Mouse (Mus musculus) hindbrain, embryonic 12.5 days (tissue): ENCODE results near the gene Olfr1131. TPM values are rescaled to one million over a fixed set of nuclear protein-coding genes. Genes with fewer than 3 reads are reported as not detected.
"Not testable (repeated sequence)": the region's sequence is repeated elsewhere in the genome, so short reads cannot be mapped to it uniquely, and the experiment has no call there.

Experiments
- ATAC-seq: fragments of 200-750 bp; cut with Nextera tagmentation; 2 replicates; pipeline ENCODE4 v1.8.0; 2017; ENCODE audit warnings: moderate TSS enrichment; ENCODE audit not compliant: low FRiP score
- H3K27ac ChIP-seq: fragments of 300-500 bp; sonication (generic); 2 replicates; pipeline ENCODE4 v1.5.1; 2016; ENCODE audit warnings: mild to moderate bottlenecking
- H3K27me3 ChIP-seq: fragments of 300-500 bp; sonication (generic); 2 replicates; pipeline ENCODE4 v1.6.1; 2016; ENCODE audit warnings: mild to moderate bottlenecking
- H3K36me3 ChIP-seq: fragments of 300-500 bp; sonication (generic); 2 replicates; pipeline ENCODE4 v1.6.1; 2016; ENCODE audit warnings: mild to moderate bottlenecking
- H3K4me1 ChIP-seq: fragments of 300-500 bp; sonication (generic); 2 replicates; pipeline ENCODE4 v1.6.1; 2016
- H3K4me2 ChIP-seq: fragments of 300-500 bp; sonication (generic); replicated peaks from 2 replicates; pipeline ENCODE4 v1.6.1; 2016; ENCODE audit warnings: mild to moderate bottlenecking
- H3K4me3 ChIP-seq: fragments of 300-500 bp; sonication (generic); 2 replicates; pipeline ENCODE4 v1.5.1; 2016; ENCODE audit warnings: mild to moderate bottlenecking
- H3K9ac ChIP-seq: fragments of 300-500 bp; sonication (generic); 2 replicates; pipeline ENCODE4 v1.6.1; 2016; ENCODE audit warnings: mild to moderate bottlenecking, moderate library complexity
- H3K9me3 ChIP-seq: fragments of 300-500 bp; sonication (generic); replicated peaks from 2 replicates; pipeline ENCODE4 v1.6.1; 2016; ENCODE audit warnings: mild to moderate bottlenecking
- WGBS: fragments of 180-500 bp; shearing (Covaris S2); methylation state at CpG from one replicate; pipeline ENCODE4 v1.1.7; 2016; 5-methylcytosine and 5-hydroxymethylcytosine counted together
- polyA plus RNA-seq: library from polyadenylated mRNA; unstranded; fragments of >200 nt; fragmentation: Nextera tagmentation; extraction: Ambion mirVana; gene quantifications from 2 replicates; pipeline ENCODE4 v1.2.1, GENCODE M21; 2016

Gene Olfr1131
- polyA plus RNA-seq: not detected in 2 replicates

GRCm38 (mm10) chr2:87626804-87627203, at the start of gene Olfr1131:
TSS of gene Olfr1131 (plus strand) at chr2:87627104.
- Histone ChIP-seq H3K27ac (no peak within 1 kb of the TSS), H3K4me3 (no peak within 1 kb of the TSS), H3K4me1 (no peaks in the 10 kb centered on the region), H3K9me3 (no peaks in the 10 kb centered on the region), H3K27me3 (no peaks in the 10 kb centered on the region), H3K9ac (no peak within 1 kb of the TSS), H3K36me3 (no peaks in the 10 kb centered on the region), H3K4me2 (no peak within 1 kb of the TSS)
- no peak for ATAC-seq
- WGBS: 69% methylated on average over 3 of the region's 3 CpGs

- H3K4me1 ChIP-seq, H3K27ac ChIP-seq, H3K4me3 ChIP-seq, H3K9me3 ChIP-seq, H3K9ac ChIP-seq, H3K27me3 ChIP-seq, H3K36me3 ChIP-seq, H3K4me2 ChIP-seq, ATAC-seq: not testable (repeated sequence)
Observed at GRCm38 (mm10) chr2:87605912-87606311, 21.0 kb upstream of the Olfr1131 start, which contains the start of gene Olfr1130. TSS of gene Olfr1130 (plus strand) at chr2:87606212.

- Histone ChIP-seq H3K4me2 (no peak within 1 kb of the TSS), H3K36me3 (no peaks in the 10 kb centered on the region), H3K9me3 (no peaks in the 10 kb centered on the region), H3K4me3 (no peak within 1 kb of the TSS), H3K9ac (no peak within 1 kb of the TSS), H3K4me1 (no peaks in the 10 kb centered on the region), H3K27ac (no peak within 1 kb of the TSS), H3K27me3 (no peaks in the 10 kb centered on the region)
- ATAC-seq: no peak
Observed at GRCm38 (mm10) chr2:87637435-87637834, 10.5 kb downstream of the Olfr1131 start, which contains the start of gene Olfr1132. TSS of gene Olfr1132 (minus strand) at chr2:87637535.

GRCm38 (mm10) chr2:87642441-87642840, 15.5 kb downstream of the Olfr1131 start:
- Histone ChIP-seq H3K27ac (no peak overlapping the region), H3K4me1 (no peaks in the 10 kb centered on the region), H3K36me3 (no peaks in the 10 kb centered on the region), H3K9ac (no peak overlapping the region), H3K4me3 (no peak overlapping the region), H3K4me2 (no peak overlapping the region), H3K27me3 (no peaks in the 10 kb centered on the region), H3K9me3 (no peaks in the 10 kb centered on the region)
- no peak for ATAC-seq

- no peak within 1 kb of the TSS for H3K4me2 ChIP-seq
- no peak for ATAC-seq
- H3K27ac ChIP-seq: no peak within 1 kb of the TSS
- no peak within 1 kb of the TSS for H3K4me3 ChIP-seq
- H3K9ac ChIP-seq: no peak within 1 kb of the TSS
- no peaks in the 10 kb centered on the region for H3K9me3 ChIP-seq
- H3K36me3 ChIP-seq: no peaks in the 10 kb centered on the region
- H3K27me3 ChIP-seq: no peaks in the 10 kb centered on the region
- no peaks in the 10 kb centered on the region for H3K4me1 ChIP-seq
Observed at GRCm38 (mm10) chr2:87647274-87647673, 20.4 kb downstream of the Olfr1131 start, which contains the start of gene Olfr1133. TSS of gene Olfr1133 (minus strand) at chr2:87647374.

- Histone ChIP-seq H3K4me2 (no peak within 1 kb of the TSS), H3K27me3 (no peaks in the 10 kb centered on the region), H3K36me3 (no peaks in the 10 kb centered on the region), H3K4me1 (no peaks in the 10 kb centered on the region), H3K27ac (no peak within 1 kb of the TSS), H3K4me3 (no peak within 1 kb of the TSS), H3K9ac (no peak within 1 kb of the TSS), H3K9me3 (no peaks in the 10 kb centered on the region)
- no peak for ATAC-seq
- WGBS: 82% methylated on average over 2 of the region's 2 CpGs
Observed at GRCm38 (mm10) chr2:87658360-87658759, 31.5 kb downstream of the Olfr1131 start, which contains the start of gene Olfr1134. TSS of gene Olfr1134 (minus strand) at chr2:87658460.

GRCm38 (mm10) chr2:87673564-87673963, 46.7 kb downstream of the Olfr1131 start, which contains the start of gene Olfr1135:
TSS of gene Olfr1135 (minus strand) at chr2:87673664.
- H3K4me3 ChIP-seq: no peak within 1 kb of the TSS
- no peaks in the 10 kb centered on the region for H3K36me3 ChIP-seq
- no peaks in the 10 kb centered on the region for H3K27me3 ChIP-seq
- H3K4me2 ChIP-seq: no peak within 1 kb of the TSS
- H3K27ac ChIP-seq: no peak within 1 kb of the TSS
- no peaks in the 10 kb centered on the region for H3K9me3 ChIP-seq
- WGBS: 24% methylated on average over 1 of the region's 1 CpGs
- ATAC-seq: no peak
- no peak within 1 kb of the TSS for H3K9ac ChIP-seq
- no peaks in the 10 kb centered on the region for H3K4me1 ChIP-seq

Other genes starting within 250 kb of the Olfr1131 start
- not detected in 2 replicates for gene Olfr1122, start 241.3 kb upstream of the Olfr1131 start, polyA plus RNA-seq
- not detected in 2 replicates for gene Olfr1123, start 210.5 kb upstream of the Olfr1131 start, polyA plus RNA-seq
- gene Olfr1124, start 196.8 kb upstream of the Olfr1131 start, polyA plus RNA-seq: 0.12 TPM in 1 of 2 replicates, not detected in the other
- gene Olfr1126, start 173.1 kb upstream of the Olfr1131 start, polyA plus RNA-seq: not detected in 2 replicates
- not detected in 2 replicates for gene Pramel7, start 130.0 kb upstream of the Olfr1131 start, polyA plus RNA-seq
- not detected in 2 replicates for gene Pramel6, start 120.5 kb upstream of the Olfr1131 start, polyA plus RNA-seq
- not detected in 2 replicates for gene Olfr153, start 95.3 kb upstream of the Olfr1131 start, polyA plus RNA-seq
- not detected in 2 replicates for gene Olfr1128, start 81.6 kb upstream of the Olfr1131 start, polyA plus RNA-seq
- gene Olfr1129, start 53.2 kb upstream of the Olfr1131 start, polyA plus RNA-seq: not detected in 2 replicates
- not detected in 2 replicates for gene Olfr1130, start 20.9 kb upstream of the Olfr1131 start, polyA plus RNA-seq
- gene Olfr1132, start 10.4 kb downstream of the Olfr1131 start, polyA plus RNA-seq: not detected in 2 replicates
- gene Olfr1133, start 20.3 kb downstream of the Olfr1131 start, polyA plus RNA-seq: not detected in 2 replicates
- not detected in 2 replicates for gene Olfr1134, start 31.4 kb downstream of the Olfr1131 start, polyA plus RNA-seq
- not detected in 2 replicates for gene Olfr1135, start 46.6 kb downstream of the Olfr1131 start, polyA plus RNA-seq
- not detected in 2 replicates for gene Olfr1136, start 66.8 kb downstream of the Olfr1131 start, polyA plus RNA-seq
- gene Olfr1137, start 86.1 kb downstream of the Olfr1131 start, polyA plus RNA-seq: not detected in 2 replicates
- not detected in 2 replicates for gene Olfr1138, start 112.9 kb downstream of the Olfr1131 start, polyA plus RNA-seq
- not detected in 2 replicates for gene Olfr1140, start 116.6 kb downstream of the Olfr1131 start, polyA plus RNA-seq
- not detected in 2 replicates for gene Olfr1141, start 126.9 kb downstream of the Olfr1131 start, polyA plus RNA-seq
- not detected in 2 replicates for gene Olfr152, start 152.4 kb downstream of the Olfr1131 start, polyA plus RNA-seq
- gene Olfr1143, start 173.5 kb downstream of the Olfr1131 start, polyA plus RNA-seq: not detected in 2 replicates
- gene Olfr1145, start 182.7 kb downstream of the Olfr1131 start, polyA plus RNA-seq: not detected in 2 replicates
- not detected in 2 replicates for gene Olfr1148, start 203.4 kb downstream of the Olfr1131 start, polyA plus RNA-seq
- not detected in 2 replicates for gene Olfr1150-ps1, start 216.9 kb downstream of the Olfr1131 start, polyA plus RNA-seq
- gene Olfr1151, start 228.8 kb downstream of the Olfr1131 start, polyA plus RNA-seq: not detected in 2 replicates
- gene Olfr1152, start 239.4 kb downstream of the Olfr1131 start, polyA plus RNA-seq: not detected in 2 replicates